Mouse (Mus musculus) adrenal gland, postnatal 0 days (tissue): ENCODE measurements around the gene As3mt. TPM values are rescaled to one million over a fixed set of nuclear protein-coding genes. Genes with fewer than 3 reads are reported as not detected.

Source experiments
- polyA plus RNA-seq: library from polyadenylated mRNA; unstranded; fragments of >200 nt; fragmentation: Nextera tagmentation; extraction: Ambion mirVana; gene quantifications from 2 replicates; pipeline ENCODE4 v1.2.1, GENCODE M21; 2015

Gene As3mt
- 35.4 and 57.2 TPM in 2 replicates for polyA plus RNA-seq

GRCm38 (mm10) chr19:46707296-46708151 lies at the start of gene As3mt:
TSS of gene As3mt (plus strand) at chr19:46707458.

GRCm38 (mm10) chr19:46672766-46673418 lies 34.4 kb upstream of the As3mt start, which contains the start of gene Cyp17a1:
TSS of gene Cyp17a1 (minus strand) at chr19:46673172.

GRCm38 (mm10) chr19:46689460-46690372 lies 17.5 kb upstream of the As3mt start, which contains the start of gene Borcs7:
TSS of gene Borcs7 (plus strand) at chr19:46689906.

GRCm38 (mm10) chr19:46761247-46761946 lies 54.1 kb downstream of the As3mt start, which contains the start of gene Cnnm2:
TSS of gene Cnnm2 (plus strand) at chr19:46761596.

Other genes starting within 250 kb of the As3mt start
- 20.1 and 23.5 TPM in 2 replicates for gene Trim8, start 205.8 kb upstream of the As3mt start, polyA plus RNA-seq
- 91.7 and 97.8 TPM in 2 replicates for gene Arl3, start 134.3 kb upstream of the As3mt start, polyA plus RNA-seq
- 7.8 and 8.0 TPM in 2 replicates for gene Sfxn2, start 134.1 kb upstream of the As3mt start, polyA plus RNA-seq
- 45.6 and 98.2 TPM in 2 replicates for gene Wbp1l, start 108.4 kb upstream of the As3mt start, polyA plus RNA-seq
- gene Cyp17a1, start 34.3 kb upstream of the As3mt start, polyA plus RNA-seq: 0.41 and 0.61 TPM in 2 replicates
- 23.6 and 23.9 TPM in 2 replicates for gene Borcs7, start 17.6 kb upstream of the As3mt start, polyA plus RNA-seq
- gene Cnnm2, start 54.1 kb downstream of the As3mt start, polyA plus RNA-seq: 5.2 and 5.9 TPM in 2 replicates